Mouse (Mus musculus): ENCODE results near the gene Robo2. TPM values are rescaled to one million over a fixed set of nuclear protein-coding genes. Genes with fewer than 3 reads are reported as not detected.

Gene Robo2
- polyA plus RNA-seq, 1 experiment from 2014 or later: 31.1 TPM

DNA sequence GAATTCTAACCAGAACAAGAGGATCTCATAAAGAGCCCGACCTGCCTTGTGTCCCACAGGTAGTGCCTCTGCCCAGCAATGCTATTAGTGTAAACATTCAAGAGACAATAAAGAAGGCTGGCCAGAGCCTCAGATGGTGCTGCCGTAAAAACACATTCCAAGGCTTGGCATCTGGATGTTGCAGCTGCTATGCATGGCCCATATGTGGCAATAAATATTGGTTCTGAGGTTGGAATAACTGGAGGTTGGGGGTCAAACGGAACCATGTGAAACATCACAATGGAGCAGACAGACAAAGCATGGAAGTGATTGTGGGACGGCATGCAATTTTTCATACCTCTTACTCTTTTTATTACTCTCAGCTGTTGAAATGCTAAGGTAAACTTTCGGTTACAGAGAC is 189.1 kb downstream of the Robo2 start:
- Histone ChIP-seq H3K9ac (replicated peaks; ENCODE audit: low read length) (no peak overlapping the region), H3K4me2 (ENCODE audit: low read depth, low read length) (no peak overlapping the region), H3K27ac (replicated peaks; ENCODE audit: low read depth, low read length) (no peak overlapping the region), H3K4me3 (ENCODE audit: low read depth, low read length) (no peak overlapping the region), H3K27me3 (ENCODE audit: control insufficient read depth, insufficient read depth, low read length) (no peaks in the 10 kb centered on the region), H3K9me3 (replicated peaks; ENCODE audit: control insufficient read depth, low read length) (no peaks in the 10 kb centered on the region), H3K36me3 (replicated peaks; ENCODE audit: control insufficient read depth, insufficient read depth, low read depth, low read length) (no peaks in the 10 kb centered on the region), H3K4me1 (ENCODE audit: control insufficient read depth, insufficient read depth, low read length) (no peaks in the 10 kb centered on the region)
- DNase-seq (ENCODE audit: low spot score): peak; percentile 58
- no peak for ATAC-seq (replicated peaks; ENCODE audit: insufficient number of reproducible peaks, low FRiP score, low TSS enrichment, low read depth)
- 42% methylated on average over 5 of the region's 5 CpGs for WGBS

DNA sequence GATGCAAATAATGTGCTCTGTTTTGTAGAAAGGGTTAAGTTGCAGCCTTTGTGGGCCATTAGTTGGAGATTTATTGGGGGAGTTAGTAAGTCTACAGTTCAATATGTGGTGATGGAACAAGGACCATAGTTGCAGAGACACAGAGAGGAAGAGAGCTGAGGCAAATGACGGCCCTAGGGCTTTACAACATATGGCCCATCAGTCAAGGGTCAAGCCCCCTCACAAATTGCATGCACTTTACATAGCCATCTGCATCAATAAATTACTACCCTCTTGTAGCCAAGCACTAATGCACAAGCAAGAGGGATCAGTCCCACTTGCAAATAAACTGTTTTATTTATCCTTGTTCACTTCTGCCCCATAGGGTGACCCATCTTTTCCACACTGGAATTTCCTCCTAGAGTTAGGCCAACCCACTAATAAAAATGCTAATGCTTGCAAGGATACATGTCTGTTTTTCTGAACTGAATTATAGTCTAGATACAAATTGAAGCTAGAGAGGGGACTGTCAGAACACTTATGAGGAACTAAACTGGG is 194.7 kb downstream of the Robo2 start:
- 39% methylated on average over 1 of the region's 1 CpGs for WGBS
- DNase-seq (ENCODE audit: low spot score): no peak
- Histone ChIP-seq H3K27me3 (ENCODE audit: control insufficient read depth, insufficient read depth, low read length) (no peaks in the 10 kb centered on the region), H3K9me3 (replicated peaks; ENCODE audit: control insufficient read depth, low read length) (no peaks in the 10 kb centered on the region), H3K4me1 (ENCODE audit: control insufficient read depth, insufficient read depth, low read length) (no peaks in the 10 kb centered on the region), H3K9ac (replicated peaks; ENCODE audit: low read length) (no peak overlapping the region), H3K27ac (replicated peaks; ENCODE audit: low read depth, low read length) (no peak overlapping the region), H3K4me2 (ENCODE audit: low read depth, low read length) (no peak overlapping the region), H3K36me3 (replicated peaks; ENCODE audit: control insufficient read depth, insufficient read depth, low read depth, low read length) (no peaks in the 10 kb centered on the region), H3K4me3 (ENCODE audit: low read depth, low read length) (no peak overlapping the region)
- no peak for ATAC-seq (replicated peaks; ENCODE audit: insufficient number of reproducible peaks, low FRiP score, low TSS enrichment, low read depth)

DNA sequence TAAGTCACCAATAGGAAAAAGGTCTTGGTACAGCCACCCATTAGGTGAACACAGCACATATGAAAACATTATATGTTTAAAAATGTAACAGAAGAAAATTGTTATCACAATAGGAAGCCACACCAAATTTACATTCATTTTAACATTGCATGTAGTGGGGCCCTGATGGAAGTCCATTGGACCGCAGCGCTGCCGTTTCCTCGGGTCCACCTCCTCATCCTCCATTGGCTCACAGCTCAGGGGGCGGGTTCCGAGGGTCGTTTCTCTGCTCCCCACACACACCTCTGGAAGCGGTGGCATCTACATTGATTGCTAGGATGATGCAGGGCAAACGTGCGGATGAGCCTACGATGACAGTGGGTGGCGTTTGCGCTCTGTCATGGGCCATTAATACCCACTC is 195.8 kb downstream of the Robo2 start:
- Histone ChIP-seq H3K4me2 (ENCODE audit: low read depth, low read length) (no peak overlapping the region), H3K4me1 (ENCODE audit: control insufficient read depth, insufficient read depth, low read length) (no peaks in the 10 kb centered on the region), H3K27ac (replicated peaks; ENCODE audit: low read depth, low read length) (no peak overlapping the region), H3K27me3 (ENCODE audit: control insufficient read depth, insufficient read depth, low read length) (no peaks in the 10 kb centered on the region), H3K9ac (replicated peaks; ENCODE audit: low read length) (no peak overlapping the region), H3K9me3 (replicated peaks; ENCODE audit: control insufficient read depth, low read length) (no peaks in the 10 kb centered on the region), H3K36me3 (replicated peaks; ENCODE audit: control insufficient read depth, insufficient read depth, low read depth, low read length) (no peaks in the 10 kb centered on the region), H3K4me3 (ENCODE audit: low read depth, low read length) (no peak overlapping the region)
- no peak for DNase-seq (ENCODE audit: low spot score)
- WGBS: 90% methylated on average over 13 of the region's 13 CpGs
- no peak for ATAC-seq (replicated peaks; ENCODE audit: insufficient number of reproducible peaks, low FRiP score, low TSS enrichment, low read depth)

DNA sequence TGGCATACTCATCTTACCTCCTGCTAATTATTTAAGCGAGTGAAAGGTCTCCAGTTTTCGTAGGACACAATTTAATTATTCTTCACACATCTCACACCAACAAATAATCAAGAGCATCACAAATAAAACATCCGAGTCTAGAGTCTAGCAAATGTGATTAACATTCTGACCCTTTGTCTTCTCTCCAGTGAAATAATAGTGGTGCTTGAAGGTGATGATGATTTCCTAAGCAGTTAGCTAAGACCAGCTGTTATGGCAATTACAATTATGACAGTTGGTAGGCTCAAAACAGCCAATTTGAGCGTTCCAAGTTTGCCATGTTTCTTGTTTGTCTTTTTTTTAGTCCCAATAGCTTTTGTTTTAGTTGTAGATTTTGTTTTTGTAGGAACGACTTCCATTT is 210.9 kb downstream of the Robo2 start:
- DNase-seq (ENCODE audit: low spot score) (no peak), ATAC-seq (replicated peaks; ENCODE audit: insufficient number of reproducible peaks, low FRiP score, low TSS enrichment, low read depth) (no peak)
- H3K4me1 ChIP-seq (ENCODE audit: control insufficient read depth, insufficient read depth, low read length): no peaks in the 10 kb centered on the region
- no peak overlapping the region for H3K4me3 ChIP-seq (ENCODE audit: low read depth, low read length)
- WGBS: 77% methylated on average over 5 of the region's 5 CpGs
- no peak overlapping the region for H3K9ac ChIP-seq (replicated peaks; ENCODE audit: low read length)
- no peak overlapping the region for H3K4me2 ChIP-seq (ENCODE audit: low read depth, low read length)
- no peaks in the 10 kb centered on the region for H3K36me3 ChIP-seq (replicated peaks; ENCODE audit: control insufficient read depth, insufficient read depth, low read depth, low read length)
- H3K27me3 ChIP-seq (ENCODE audit: control insufficient read depth, insufficient read depth, low read length): no peaks in the 10 kb centered on the region
- no peak overlapping the region for H3K27ac ChIP-seq (replicated peaks; ENCODE audit: low read depth, low read length)
- H3K9me3 ChIP-seq (replicated peaks; ENCODE audit: control insufficient read depth, low read length): no peaks in the 10 kb centered on the region

DNA sequence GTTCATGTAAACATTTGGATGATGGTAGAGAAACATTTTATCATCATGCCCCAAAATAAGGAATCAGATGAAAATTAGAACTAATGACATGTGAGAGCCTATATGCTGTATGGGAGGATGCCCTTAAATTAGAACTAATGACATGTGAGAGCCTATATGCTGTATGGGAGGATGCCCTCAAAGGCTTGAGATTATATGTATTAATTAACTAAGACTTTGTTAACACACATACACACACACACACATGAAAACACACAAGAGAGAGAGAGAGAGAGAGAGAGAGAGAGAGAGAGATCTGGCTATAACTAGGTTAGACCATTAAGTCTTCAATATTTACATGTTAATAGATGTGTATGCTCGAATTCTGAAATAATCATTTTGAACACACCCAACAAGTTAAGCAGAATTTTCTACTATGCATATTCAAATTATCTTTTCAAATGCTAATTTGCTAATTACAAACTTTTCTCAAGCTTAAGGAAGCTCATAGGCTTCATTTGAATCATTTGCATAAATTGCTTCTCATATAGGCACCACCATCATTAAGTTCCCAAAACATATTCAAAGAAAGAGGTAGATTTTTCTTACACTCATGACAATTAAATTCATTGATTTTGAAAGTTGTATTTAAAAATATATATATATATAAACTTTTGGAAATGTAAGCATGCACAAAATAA is 211.5 kb downstream of the Robo2 start:
- Histone ChIP-seq H3K9me3 (replicated peaks; ENCODE audit: control insufficient read depth, low read length) (no peaks in the 10 kb centered on the region), H3K4me3 (ENCODE audit: low read depth, low read length) (no peak overlapping the region), H3K4me1 (ENCODE audit: control insufficient read depth, insufficient read depth, low read length) (no peaks in the 10 kb centered on the region), H3K9ac (replicated peaks; ENCODE audit: low read length) (no peak overlapping the region), H3K4me2 (ENCODE audit: low read depth, low read length) (no peak overlapping the region), H3K36me3 (replicated peaks; ENCODE audit: control insufficient read depth, insufficient read depth, low read depth, low read length) (no peaks in the 10 kb centered on the region), H3K27ac (replicated peaks; ENCODE audit: low read depth, low read length) (no peak overlapping the region), H3K27me3 (ENCODE audit: control insufficient read depth, insufficient read depth, low read length) (no peaks in the 10 kb centered on the region)
- ATAC-seq (replicated peaks; ENCODE audit: insufficient number of reproducible peaks, low FRiP score, low TSS enrichment, low read depth) (no peak), DNase-seq (ENCODE audit: low spot score) (no peak)
- 90% methylated on average over 1 of the region's 1 CpGs for WGBS

DNA sequence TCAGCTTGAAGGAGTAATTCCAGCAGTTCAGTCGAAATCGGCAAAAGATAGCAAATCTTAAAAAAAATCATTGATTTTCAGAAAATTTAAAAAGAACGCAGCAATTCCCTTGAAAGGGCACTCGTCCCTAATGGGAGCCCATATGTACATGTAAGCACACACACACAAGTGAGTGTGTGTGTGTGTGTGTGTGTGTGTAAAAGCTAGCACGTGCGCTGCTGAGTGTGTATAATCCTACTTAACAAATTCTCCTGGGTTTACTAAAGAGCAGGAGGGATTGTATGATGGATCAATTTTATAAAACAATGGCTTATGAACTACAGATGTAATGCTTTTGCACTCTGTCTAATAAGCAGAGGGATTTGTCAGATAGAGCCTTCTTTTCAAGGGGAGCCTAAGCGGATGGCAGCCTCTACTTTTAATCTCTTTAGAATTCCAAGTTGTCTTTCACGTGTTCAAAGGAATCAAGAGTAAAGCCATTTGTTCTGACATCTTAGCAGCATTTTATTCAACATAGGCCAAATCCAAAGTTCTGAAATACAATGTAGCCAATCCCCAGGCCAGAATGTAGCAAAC is 218.6 kb downstream of the Robo2 start:
- Histone ChIP-seq H3K9me3 (replicated peaks; ENCODE audit: control insufficient read depth, low read length) (no peaks in the 10 kb centered on the region), H3K4me3 (ENCODE audit: low read depth, low read length) (no peak overlapping the region), H3K36me3 (replicated peaks; ENCODE audit: control insufficient read depth, insufficient read depth, low read depth, low read length) (no peaks in the 10 kb centered on the region), H3K4me2 (ENCODE audit: low read depth, low read length) (no peak overlapping the region), H3K4me1 (ENCODE audit: control insufficient read depth, insufficient read depth, low read length) (no peaks in the 10 kb centered on the region), H3K27ac (replicated peaks; ENCODE audit: low read depth, low read length) (no peak overlapping the region), H3K27me3 (ENCODE audit: control insufficient read depth, insufficient read depth, low read length) (no peaks in the 10 kb centered on the region), H3K9ac (replicated peaks; ENCODE audit: low read length) (no peak overlapping the region)
- 83% methylated on average over 8 of the region's 8 CpGs for WGBS
- ATAC-seq (replicated peaks; ENCODE audit: insufficient number of reproducible peaks, low FRiP score, low TSS enrichment, low read depth) (no peak), DNase-seq (ENCODE audit: low spot score) (no peak)

DNA sequence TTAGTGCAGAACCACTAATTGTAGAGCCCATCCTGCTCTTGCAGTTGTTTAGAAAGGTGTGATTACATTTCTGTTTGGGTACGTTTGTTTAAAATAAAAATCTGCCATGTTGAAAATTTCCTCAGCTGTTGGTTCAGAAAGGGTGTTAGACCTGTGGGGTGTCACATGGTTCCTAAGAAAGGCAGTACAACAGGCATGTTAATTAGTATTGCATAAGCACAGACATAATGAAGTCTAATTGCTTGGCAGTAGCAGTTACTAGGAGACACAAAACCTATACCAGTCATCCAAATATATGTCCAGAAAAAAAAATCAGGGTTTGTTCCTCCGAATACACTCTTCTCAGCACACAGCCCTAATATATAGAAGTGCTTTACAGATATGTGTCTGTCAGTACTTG is 220.0 kb downstream of the Robo2 start:
- Histone ChIP-seq H3K9ac (replicated peaks; ENCODE audit: low read length) (no peak overlapping the region), H3K27ac (replicated peaks; ENCODE audit: low read depth, low read length) (no peak overlapping the region), H3K4me2 (ENCODE audit: low read depth, low read length) (no peak overlapping the region), H3K4me1 (ENCODE audit: control insufficient read depth, insufficient read depth, low read length) (no peaks in the 10 kb centered on the region), H3K9me3 (replicated peaks; ENCODE audit: control insufficient read depth, low read length) (no peaks in the 10 kb centered on the region), H3K36me3 (replicated peaks; ENCODE audit: control insufficient read depth, insufficient read depth, low read depth, low read length) (no peaks in the 10 kb centered on the region), H3K4me3 (ENCODE audit: low read depth, low read length) (no peak overlapping the region), H3K27me3 (ENCODE audit: control insufficient read depth, insufficient read depth, low read length) (no peaks in the 10 kb centered on the region)
- no peak for DNase-seq (ENCODE audit: low spot score)
- 76% methylated on average over 2 of the region's 2 CpGs for WGBS
- no peak for ATAC-seq (replicated peaks; ENCODE audit: insufficient number of reproducible peaks, low FRiP score, low TSS enrichment, low read depth)

DNA sequence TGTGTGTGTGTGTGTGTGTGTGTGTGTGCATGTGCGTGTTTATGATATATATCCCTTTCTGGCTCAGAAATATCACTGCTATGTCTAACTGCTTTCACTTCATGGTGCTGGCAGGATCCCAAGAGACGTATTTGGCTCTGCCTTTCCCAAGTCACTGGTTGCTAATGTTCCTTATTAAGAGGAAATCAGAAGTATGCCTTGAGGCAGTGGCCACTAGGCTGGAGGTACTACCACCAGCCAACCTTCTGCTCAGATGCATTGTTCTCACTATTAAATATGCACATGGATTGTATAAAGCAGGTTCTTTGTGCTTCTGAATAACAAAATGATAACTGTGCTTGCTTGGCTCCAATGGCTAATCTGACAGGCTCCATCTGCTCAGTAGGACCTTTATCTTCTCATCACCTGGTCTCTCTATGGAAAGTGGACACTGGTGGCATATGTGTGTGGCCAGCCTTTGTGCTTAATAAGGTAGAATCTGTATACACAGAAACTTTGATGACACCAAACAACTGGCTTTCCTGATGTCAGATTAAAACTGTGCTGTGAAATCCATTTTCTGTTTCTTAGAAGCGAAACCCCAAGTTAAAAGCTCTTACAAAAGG is 229.0 kb downstream of the Robo2 start:
- Histone ChIP-seq H3K27me3 (ENCODE audit: control insufficient read depth, insufficient read depth, low read length) (no peaks in the 10 kb centered on the region), H3K9me3 (replicated peaks; ENCODE audit: control insufficient read depth, low read length) (no peaks in the 10 kb centered on the region), H3K4me1 (ENCODE audit: control insufficient read depth, insufficient read depth, low read length) (no peaks in the 10 kb centered on the region), H3K4me2 (ENCODE audit: low read depth, low read length) (no peak overlapping the region), H3K4me3 (ENCODE audit: low read depth, low read length) (no peak overlapping the region), H3K9ac (replicated peaks; ENCODE audit: low read length) (no peak overlapping the region), H3K36me3 (replicated peaks; ENCODE audit: control insufficient read depth, insufficient read depth, low read depth, low read length) (no peaks in the 10 kb centered on the region), H3K27ac (replicated peaks; ENCODE audit: low read depth, low read length) (no peak overlapping the region)
- WGBS: 82% methylated on average over 3 of the region's 3 CpGs
- ATAC-seq (replicated peaks; ENCODE audit: insufficient number of reproducible peaks, low FRiP score, low TSS enrichment, low read depth) (no peak), DNase-seq (ENCODE audit: low spot score) (no peak)
